Mouse (Mus musculus) neural tube, embryonic 10.5 days (tissue): ENCODE results near the gene 1700013G24Rik.

Experiments
- DNase-seq: peaks from one replicate; pipeline ENCODE4 v3.0.0-alpha.2; 2017; ENCODE audit warnings: low spot score; ENCODE audit errors: extremely low spot score

The 1700013G24Rik gene

DNA sequence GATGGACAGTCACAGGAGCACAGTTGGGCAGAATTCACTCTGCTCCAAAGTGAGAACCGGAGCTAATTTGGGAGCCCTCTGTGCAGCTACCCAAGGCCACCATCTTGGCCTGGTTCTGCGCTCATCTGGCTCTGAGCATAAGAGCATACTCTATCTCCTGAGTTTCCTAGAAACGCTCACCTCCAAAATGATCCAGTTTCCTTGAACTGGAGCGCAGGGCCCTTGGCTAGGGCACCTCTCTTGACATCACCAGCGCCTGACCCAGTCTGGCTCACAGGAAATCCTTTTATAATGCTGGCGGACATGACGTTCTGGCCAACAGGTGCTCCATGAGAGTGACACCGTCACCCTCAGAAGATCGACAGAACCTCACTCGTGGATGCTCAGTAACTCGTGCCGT lies 3.5 kb downstream of the 1700013G24Rik start:
- DNase-seq, result no peak

- no peak for DNase-seq
Observed at GRCm38 (mm10) chr4:137457292-137457691, 4.2 kb downstream of the 1700013G24Rik start.

DNA sequence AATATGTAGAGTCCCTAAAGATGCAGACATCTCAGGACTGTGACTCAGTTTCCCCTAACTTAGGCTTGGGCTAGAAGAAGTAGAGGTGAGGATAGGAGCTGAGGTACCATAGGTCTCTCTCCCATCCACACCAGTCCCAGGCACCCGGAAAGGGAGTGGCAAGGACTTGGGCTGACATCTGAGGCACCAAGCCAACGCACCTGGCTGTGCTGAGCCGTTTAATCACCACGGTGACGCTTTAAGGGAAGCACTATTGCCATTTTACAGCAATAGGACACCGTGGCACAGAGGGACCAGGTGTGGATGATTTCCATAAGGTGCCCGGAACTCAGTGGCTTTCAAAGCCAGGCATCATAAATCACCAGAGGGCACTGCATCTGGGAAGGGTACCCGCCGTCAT lies 5.2 kb downstream of the 1700013G24Rik start:
- DNase-seq, result no peak

DNA sequence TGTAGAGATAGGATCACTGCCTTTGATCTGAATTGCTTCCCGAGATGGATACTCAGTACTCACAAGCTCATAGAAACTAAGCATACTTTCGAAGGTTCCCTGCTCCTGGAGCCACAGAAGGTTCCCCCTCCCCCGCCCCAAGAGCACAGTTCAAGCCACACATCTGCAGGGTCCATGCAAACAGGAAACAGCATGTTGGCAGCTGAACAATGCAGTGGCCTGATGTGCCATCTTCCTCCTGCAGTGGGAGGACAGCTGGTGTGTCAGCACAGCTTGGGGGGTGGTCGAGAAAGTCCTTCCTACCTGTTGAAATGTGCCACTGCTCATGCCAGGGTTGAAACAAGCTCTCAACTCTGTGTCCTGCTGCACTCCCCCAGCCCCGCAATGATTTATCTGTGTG lies 5.8 kb downstream of the 1700013G24Rik start:
- no peak for DNase-seq

DNA sequence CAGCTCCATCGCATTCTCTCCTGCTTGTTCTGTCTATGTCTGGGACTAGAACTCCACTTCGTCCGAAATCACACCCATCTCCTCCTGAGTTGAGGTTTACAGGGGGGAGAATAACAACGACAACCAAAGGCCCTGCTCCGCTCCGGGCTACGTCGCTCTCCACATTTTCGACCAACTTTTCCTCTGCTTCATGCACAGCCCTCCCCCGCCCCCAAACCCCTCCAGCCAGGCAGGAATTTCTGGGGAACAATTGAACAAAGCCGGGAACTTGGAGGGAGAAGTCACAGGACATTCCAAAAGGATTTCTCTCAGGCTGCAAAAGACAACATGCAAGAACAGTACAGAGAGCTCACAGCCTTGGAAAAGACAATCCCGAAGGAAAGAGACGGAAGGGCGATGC lies 7.6 kb downstream of the 1700013G24Rik start:
- DNase-seq, result no peak

DNA sequence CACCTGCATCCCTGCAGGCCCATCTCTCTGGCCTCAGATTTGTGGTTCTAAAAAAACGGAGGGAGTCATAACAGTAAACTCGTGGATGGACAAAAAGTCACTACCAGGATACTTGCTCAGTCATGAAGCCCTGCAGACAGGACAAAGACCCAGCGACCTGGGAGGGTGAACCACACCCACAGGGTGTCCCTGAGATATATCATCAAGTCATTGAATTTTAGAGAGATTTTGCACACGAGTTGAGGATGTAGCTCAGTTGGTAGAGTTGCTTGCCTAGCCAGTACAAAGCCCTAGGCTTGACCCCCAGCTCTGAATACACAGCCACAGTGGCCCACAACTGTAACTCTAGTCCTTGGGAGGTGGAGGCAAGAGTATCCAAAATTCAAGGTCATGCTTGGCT lies 8.1 kb downstream of the 1700013G24Rik start:
- DNase-seq, result no peak

DNA sequence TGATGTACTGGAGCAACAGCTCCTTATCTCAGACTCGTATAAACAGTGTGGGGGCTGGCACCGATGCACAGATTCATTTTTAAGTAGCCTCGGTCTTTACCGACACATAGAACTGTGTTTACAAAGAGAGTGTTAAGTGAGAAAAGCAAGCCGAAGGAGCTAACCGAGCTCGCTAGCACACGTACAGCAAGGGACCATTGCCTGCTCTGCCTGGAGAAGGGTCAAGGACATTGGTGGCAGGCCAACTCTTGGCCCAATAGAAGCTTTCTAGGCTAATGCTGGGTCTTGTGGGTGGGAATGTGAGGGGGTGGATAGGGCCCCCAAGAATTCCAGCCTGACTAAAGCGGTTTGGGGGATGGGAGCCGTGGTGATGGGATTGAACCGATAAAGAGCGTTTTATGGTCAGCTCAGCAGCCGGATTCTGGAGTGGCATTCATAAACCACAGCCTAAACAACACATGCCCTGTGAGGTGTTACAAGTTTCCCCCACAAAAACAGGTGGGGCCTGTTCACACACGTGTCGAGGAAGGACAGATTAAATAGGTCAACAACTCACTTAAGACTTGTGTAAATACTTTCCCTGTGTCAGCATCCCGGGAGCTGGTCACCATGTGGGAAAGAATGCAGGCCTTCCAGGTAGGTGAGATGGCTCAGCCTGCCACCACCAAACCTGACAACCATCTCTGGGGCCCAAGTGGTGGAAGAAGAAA lies 9.1 kb downstream of the 1700013G24Rik start:
- DNase-seq, result no peak

- no peak for DNase-seq
Observed at GRCm38 (mm10) chr4:137465125-137465787, 12.2 kb downstream of the 1700013G24Rik start.

DNA sequence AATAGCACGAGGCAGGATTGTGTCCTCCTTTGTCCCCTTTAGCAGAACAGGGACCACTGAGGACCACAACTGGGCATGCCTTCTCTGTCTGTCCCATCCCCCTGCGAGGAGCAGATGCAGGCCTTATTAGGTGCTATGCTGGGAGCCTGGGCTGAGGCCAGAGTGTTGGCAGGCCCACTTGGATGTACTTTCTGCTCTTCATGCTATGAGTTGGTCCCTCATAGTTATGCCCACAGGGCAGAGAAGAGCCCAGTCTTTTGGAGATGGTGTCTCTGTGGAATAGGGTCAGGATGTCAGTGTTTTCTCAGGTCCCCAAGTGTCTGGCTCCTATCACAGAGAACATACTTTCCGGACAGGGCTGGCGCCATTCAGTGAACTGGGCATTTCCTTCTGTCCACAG lies 13.9 kb downstream of the 1700013G24Rik start:
- DNase-seq, result no peak

DNA sequence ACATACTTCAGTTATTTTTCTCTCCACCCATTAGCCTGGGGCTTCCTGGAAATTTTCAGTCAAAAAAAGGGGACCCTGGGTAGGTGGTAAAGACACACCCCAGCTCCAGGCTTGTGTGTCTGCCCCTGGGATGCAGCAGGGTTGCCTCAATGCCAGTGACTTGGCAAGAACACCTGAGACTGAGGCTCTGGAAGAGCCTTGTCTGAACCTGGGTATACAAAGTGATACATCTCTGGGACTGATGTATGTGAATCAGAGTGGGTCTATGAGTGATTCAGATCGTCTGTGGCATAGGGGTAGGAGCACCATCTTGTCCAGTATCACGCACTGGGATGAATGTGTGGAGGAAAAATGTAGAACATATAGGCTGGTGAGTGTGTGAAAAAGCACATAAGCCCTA lies 14.4 kb downstream of the 1700013G24Rik start:
- no peak for DNase-seq

DNA sequence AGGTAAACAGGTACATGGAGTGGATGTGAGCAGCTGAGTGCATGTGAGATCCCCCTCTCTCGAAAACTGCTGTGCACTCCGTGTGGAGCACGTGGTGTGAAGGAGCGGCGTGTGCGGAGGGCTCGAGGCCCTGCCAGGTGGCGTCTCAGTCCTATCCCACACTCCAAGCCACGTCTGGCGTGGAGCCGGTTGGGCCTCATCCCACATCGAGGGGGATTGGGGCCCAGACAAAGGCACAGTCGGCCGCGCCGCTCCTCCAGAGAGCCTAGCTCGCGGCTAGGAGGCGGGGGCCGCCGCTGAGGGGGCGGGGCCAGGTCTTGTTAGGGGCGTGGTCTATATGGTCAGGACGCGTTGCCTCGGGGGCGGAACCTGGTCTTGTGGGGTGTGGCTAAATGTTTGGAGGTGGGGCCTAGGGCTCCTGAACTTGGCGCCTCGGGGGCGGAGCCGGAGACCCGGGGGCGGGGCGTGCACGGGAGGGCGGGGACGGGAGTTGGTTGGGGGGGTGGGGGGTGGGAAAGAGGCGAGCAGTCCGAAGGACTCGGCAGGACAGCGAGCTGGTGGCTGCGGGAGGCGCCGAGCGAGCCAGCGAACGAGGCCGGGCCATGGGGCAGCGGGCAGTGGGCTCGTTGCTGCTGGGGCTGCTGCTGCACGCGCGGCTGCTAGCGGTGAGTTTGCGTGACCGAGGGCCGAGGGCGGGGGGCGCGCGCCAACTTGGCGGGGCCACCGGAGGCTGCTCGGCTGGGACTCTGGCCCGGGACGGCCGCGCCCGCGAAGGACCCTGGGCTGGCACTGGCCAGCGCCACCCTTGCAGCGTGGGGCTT lies 15.4 kb downstream of the 1700013G24Rik start, which contains the start of gene Hspg2:
Gene Hspg2, plus strand, starts transcription at position 510 of the 821 bp plus-strand sequence.
- peak; percentile 100 for DNase-seq

GRCm38 (mm10) chr4:137469081-137469844 lies 16.2 kb downstream of the 1700013G24Rik start:
- no peak for DNase-seq

DNA sequence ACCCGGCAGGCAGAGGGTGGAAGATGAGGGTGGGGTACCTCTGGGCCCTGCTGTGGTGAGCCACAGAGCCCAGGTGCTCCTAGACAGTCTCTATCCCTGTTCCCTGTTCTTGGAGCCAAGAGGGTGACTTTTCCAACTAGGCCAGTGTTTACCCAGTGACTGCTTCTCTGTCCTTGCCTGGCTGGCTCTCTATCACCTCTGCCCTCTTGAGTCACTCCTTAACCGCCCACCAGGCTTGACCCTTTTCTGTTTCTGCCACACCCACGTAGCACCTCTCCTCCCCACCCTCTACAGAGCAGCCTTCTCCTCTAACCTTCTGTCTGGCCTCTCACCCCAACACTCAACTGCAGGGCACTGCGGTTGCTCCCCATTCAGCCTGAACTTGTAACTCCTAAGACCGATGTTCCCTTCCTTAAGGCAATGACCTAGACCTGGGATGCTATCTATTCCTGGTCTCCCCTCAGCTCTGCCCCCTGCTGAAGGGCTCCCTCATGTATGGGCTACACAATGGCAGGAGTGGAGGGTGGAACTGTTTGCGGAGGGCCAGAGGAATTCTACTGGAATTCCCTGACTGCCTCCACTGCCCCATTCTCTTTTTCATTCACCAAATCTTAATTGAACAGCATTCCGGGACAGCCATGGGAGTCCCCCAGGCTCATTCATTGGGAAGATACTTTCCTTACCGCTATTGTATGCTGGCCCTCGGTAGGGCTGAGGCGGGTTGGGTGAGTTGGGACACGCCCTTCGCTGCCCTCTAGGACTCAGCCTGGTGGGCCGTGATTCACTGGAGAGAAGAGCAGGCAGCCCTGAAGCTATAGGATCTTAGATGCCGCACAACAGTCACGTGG lies 17.0 kb downstream of the 1700013G24Rik start:
- DNase-seq, result no peak

- no peak for DNase-seq
Observed at GRCm38 (mm10) chr4:137470701-137471317, 17.7 kb downstream of the 1700013G24Rik start.

DNA sequence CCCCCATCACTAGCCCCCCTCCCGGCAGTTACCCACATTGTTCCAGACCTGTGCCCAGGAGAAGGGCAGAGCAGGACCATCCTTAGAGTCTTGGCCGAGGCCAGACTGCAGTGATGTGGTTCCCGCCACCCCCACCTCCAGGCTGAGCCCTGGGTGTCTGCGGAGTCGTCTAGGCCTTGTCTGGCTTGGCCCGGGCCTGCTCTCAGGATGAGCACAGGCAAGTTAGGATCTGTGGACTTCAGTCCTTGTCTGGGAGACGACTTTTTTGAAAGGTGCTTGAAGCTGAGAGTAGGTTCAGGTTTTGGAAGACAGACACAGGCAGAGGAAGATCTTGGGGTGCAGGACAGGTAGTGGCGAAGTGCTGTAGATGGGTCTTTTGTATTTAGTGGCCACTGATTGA lies 18.2 kb downstream of the 1700013G24Rik start:
- DNase-seq, result no peak

GRCm38 (mm10) chr4:137473240-137473639 lies 20.2 kb downstream of the 1700013G24Rik start:
- DNase-seq, result no peak

DNA sequence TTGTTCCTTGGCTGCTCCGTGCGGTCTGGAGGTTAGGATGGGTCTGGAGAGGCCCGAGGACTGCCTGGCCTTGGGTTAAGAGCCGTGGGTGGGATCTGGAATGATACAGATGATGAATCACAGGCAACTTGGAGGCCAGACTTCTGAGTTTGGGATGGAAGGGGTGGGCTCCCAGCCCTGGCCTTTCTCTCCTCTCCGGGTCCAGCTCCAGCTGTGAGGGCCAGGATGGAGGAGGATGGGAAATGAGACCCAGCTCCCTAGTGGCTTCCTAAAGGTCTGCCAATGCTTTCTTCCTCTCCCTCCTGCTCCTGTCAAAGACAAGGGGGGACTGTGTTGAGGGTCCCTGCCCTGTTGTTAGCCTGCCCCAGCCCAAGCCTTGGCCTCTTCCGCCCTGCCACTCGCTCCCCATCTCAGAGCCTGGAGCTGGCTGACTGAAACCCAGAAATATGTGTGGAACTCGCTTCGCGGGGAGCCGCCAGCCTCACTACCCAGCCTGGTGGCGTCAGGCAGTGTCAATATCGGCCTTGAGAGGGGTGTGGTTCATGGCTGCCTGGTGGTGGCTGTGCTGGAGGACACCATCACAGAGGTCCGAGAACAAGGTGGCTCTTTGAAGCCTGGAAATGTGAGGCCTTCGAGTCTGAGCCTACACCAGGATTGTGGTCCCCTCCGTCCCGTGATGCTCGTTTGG lies 20.8 kb downstream of the 1700013G24Rik start:
- no peak for DNase-seq

DNA sequence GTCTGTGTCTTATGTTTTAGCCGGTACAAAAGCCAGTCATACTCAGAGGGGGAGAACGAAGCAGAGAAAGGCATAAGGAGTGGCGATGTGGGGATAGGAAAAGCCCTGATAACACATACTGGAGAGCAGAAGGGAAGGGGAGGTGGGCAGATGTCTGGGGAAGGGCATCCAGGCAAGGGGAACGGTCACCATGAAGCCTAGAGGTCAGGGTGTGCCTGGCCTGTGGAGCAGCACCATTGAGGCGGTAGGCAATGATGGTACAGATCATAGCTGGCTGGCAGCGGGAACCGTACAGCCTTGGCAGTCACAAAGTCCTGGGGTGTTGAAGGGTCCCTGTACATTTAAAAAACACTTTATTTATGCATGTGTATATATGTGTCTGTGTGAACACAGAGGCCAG lies 21.6 kb downstream of the 1700013G24Rik start:
- DNase-seq, result no peak

DNA sequence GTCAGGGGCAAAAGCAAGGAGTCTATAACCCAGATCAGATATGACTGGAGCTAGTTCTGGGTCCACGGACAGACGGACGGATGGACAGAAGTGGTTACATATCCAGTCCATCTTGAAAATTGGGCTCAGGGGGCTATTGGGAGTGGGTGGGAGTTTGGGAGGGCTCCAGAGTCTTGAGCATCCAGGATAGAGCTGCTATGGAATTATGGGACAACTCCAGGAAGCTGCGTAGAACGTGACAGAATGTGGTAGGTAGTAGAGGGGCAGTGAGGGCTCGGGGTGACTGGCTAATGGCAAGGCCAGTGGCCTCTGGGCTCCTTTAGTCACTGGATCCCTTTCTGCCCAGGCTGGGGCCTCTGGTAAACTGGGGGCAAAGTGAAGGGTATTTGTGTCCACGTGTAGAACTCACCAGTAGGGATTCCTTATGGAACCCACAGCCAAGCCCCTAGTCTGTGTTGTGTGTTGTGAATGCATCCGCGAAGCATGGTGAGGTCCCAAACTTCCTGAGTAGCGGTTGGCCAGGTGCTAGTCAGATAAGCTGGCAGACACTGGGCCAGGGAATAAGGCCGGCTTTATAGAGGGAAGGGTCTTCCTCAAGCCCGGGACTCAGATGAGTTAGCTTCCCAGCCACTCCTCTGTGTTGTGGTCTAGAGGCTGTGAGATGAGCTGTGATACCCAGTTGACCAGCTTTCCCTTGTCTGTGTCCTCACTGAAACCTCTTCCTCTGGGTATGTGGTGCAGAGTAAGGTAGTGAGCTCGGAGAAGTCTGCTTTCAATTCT lies 22.4 kb downstream of the 1700013G24Rik start:
- no peak for DNase-seq
